In the genomic region with DNA sequence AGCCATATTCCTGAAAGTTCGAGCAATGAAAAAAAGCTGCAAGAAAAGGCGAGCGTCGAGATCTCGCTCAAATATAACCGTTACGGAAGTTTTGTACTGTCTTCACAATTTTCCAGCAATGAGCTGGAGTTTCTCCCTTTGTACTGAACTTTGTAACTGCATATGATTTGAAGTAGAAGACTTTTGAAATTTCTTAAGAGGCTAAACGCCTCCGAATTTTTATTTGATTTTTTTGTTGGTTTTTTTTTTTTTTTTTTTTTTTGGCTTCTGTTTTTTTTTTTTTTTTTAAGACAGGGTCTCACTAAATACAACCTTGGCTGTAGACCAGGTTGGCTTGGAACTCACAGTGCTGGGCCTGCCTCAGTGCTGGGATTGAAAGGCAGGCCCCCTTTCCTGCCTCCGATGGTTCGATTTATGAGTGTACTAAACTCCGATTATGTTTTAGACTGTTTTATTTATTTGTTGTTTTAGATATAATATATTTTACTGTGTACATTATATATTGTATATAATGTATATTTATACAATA, we compare ENCODE assay signal across 8 mouse cellular contexts. TPM values are rescaled to one million over a fixed set of nuclear protein-coding genes. Genes with fewer than 3 reads are reported as not detected.
DNase-seq lines count a peak whose midpoint lies in the region; ATAC-seq and TF ChIP-seq lines count a peak whose summit lies in the region.

No protein-coding gene starts in this region.

- H3K27ac ChIP-seq in layer of hippocampus, adult 2 months: peak overlapping the region; percentile 96
- H3K27ac ChIP-seq in embryonic facial prominence, embryonic 10.5 days (replicated peaks): peak overlapping the region; percentile 95
- peak overlapping the region; percentile 83; the same call in 1 of the 2 replicates for H3K27ac ChIP-seq in hindbrain, postnatal 0 days
- H3K27ac ChIP-seq in midbrain, postnatal 0 days (ENCODE audit: low read depth, low read length): no peak overlapping the region

- peaks cover 14% of the 10 kb centered on the region for H3K4me1 ChIP-seq in embryonic facial prominence, embryonic 10.5 days
- peaks cover 10% of the 10 kb centered on the region for H3K4me1 ChIP-seq in hindbrain, postnatal 0 days (ENCODE audit: insufficient read depth, low read length)
- peaks cover 11% of the 10 kb centered on the region for H3K4me1 ChIP-seq in midbrain, postnatal 0 days (ENCODE audit: insufficient read depth, low read length)

- H3K4me3 ChIP-seq in layer of hippocampus, adult 2 months: peak overlapping the region; percentile 97
- peak overlapping the region; percentile 91 for H3K4me3 ChIP-seq in embryonic facial prominence, embryonic 10.5 days
- peak overlapping the region; percentile 98 for H3K4me3 ChIP-seq in hindbrain, postnatal 0 days (ENCODE audit: low read length)
- H3K4me3 ChIP-seq in midbrain, postnatal 0 days (ENCODE audit: low read depth, low read length): peak overlapping the region; percentile 80

- 32% methylated on average over 12 of the region's 12 CpGs for WGBS in embryonic facial prominence, embryonic 10.5 days
- 23% methylated on average over 12 of the region's 12 CpGs for WGBS in hindbrain, postnatal 0 days
- 29% methylated on average over 12 of the region's 12 CpGs for WGBS in midbrain, postnatal 0 days

- H3K9me3 ChIP-seq in embryonic facial prominence, embryonic 10.5 days: no peaks in the 10 kb centered on the region
- H3K9me3 ChIP-seq in hindbrain, postnatal 0 days (ENCODE audit: low read length): no peaks in the 10 kb centered on the region
- H3K9me3 ChIP-seq in midbrain, postnatal 0 days (ENCODE audit: low read length): no peaks in the 10 kb centered on the region

- no peak for TF ChIP-seq CTCF in layer of hippocampus, adult 2 months (conservative IDR thresholded peaks at IDR 0.05)
- no peak for TF ChIP-seq CTCF in hindbrain, postnatal 0 days (IDR thresholded peaks at IDR 0.05; ENCODE audit: low read depth)
- no peak for TF ChIP-seq CTCF in midbrain, postnatal 0 days (IDR thresholded peaks at IDR 0.05)

- no peak for DNase-seq in layer of hippocampus, adult 2 months (ENCODE audit: low spot score in 2 of 2)
- DNase-seq in layer of hippocampus, adult 11-12 months (ENCODE audit: low spot score): no peak
- DNase-seq in embryonic facial prominence, embryonic 10.5 days (ENCODE audit: low spot score): no peak
- DNase-seq in hindbrain, postnatal 0 days (ENCODE audit: low spot score): no peak
- peak; percentile 14 for DNase-seq in midbrain, postnatal 0 days (ENCODE audit: low spot score)
- no peak for DNase-seq in layer of hippocampus, postnatal 10 days (ENCODE audit: low spot score in 2 of 2)

- peak overlapping the region; percentile 75 for H3K4me2 ChIP-seq in hindbrain, postnatal 0 days (ENCODE audit: low read depth, low read length)
- peak overlapping the region; percentile 79 for H3K4me2 ChIP-seq in midbrain, postnatal 0 days (ENCODE audit: low read depth, low read length, poor library complexity, severe bottlenecking)

- peaks cover 23% of the 10 kb centered on the region for H3K36me3 ChIP-seq in embryonic facial prominence, embryonic 10.5 days (replicated peaks)
- peaks cover 20% of the 10 kb centered on the region; the same call in 1 of the 2 replicates for H3K36me3 ChIP-seq in hindbrain, postnatal 0 days (ENCODE audit: insufficient read depth, low read length)
- H3K36me3 ChIP-seq in midbrain, postnatal 0 days (ENCODE audit: insufficient read depth, low read length): peaks cover 15% of the 10 kb centered on the region

- H3K27me3 ChIP-seq in embryonic facial prominence, embryonic 10.5 days (replicated peaks; ENCODE audit: low read depth, poor library complexity, severe bottlenecking): no peaks in the 10 kb centered on the region
- no peaks in the 10 kb centered on the region for H3K27me3 ChIP-seq in hindbrain, postnatal 0 days (ENCODE audit: insufficient read depth, low read length)
- H3K27me3 ChIP-seq in midbrain, postnatal 0 days (ENCODE audit: insufficient read depth, low read length): no peaks in the 10 kb centered on the region

- peak overlapping the region; percentile 96 for H3K9ac ChIP-seq in hindbrain, postnatal 0 days (replicated peaks; ENCODE audit: low read length)
- no peak overlapping the region for H3K9ac ChIP-seq in midbrain, postnatal 0 days (replicated peaks; ENCODE audit: low read length, poor library complexity, severe bottlenecking)

- no peak for ATAC-seq in hindbrain, postnatal 0 days
- no peak for ATAC-seq in midbrain, postnatal 0 days (ENCODE audit: low FRiP score)
- ATAC-seq in granulocyte monocyte progenitor cell, adult 5-6 weeks (replicated peaks; ENCODE audit: poor library complexity, severe bottlenecking): no peak
- ATAC-seq in megakaryocyte-erythroid progenitor cell, adult 5-6 weeks (replicated peaks; ENCODE audit: low FRiP score, low TSS enrichment, poor library complexity, severe bottlenecking): no peak

RNA-seq across cellular contexts. Expression of a gene that starts 0.4 kb away (rescaled TPM):
- 10 to 100 TPM; 64.1 to 70.1 TPM for total RNA-seq in layer of hippocampus, adult 2 months (2021)
- polyA plus RNA-seq in embryonic facial prominence, embryonic 10.5 days (2016; fragmentation: Nextera tagmentation; extraction: Ambion mirVana): 45.3 and 51.9 TPM in 2 replicates
- 65.8 and 76.3 TPM in 2 replicates for total RNA-seq in hindbrain, postnatal 0 days (2014; rRNA removed)
- polyA plus RNA-seq in hindbrain, postnatal 0 days (2015; fragmentation: Nextera tagmentation; extraction: Ambion mirVana): 27.1 and 28.3 TPM in 2 replicates
- total RNA-seq in midbrain, postnatal 0 days (2014; rRNA removed): 64.4 and 66.0 TPM in 2 replicates
- 26.0 and 27.1 TPM in 2 replicates for polyA plus RNA-seq in midbrain, postnatal 0 days (2015; fragmentation: Nextera tagmentation; extraction: Ambion mirVana)
- total RNA-seq in granulocyte monocyte progenitor cell, adult 5-6 weeks (2014; fragmentation: Nextera tagmentation): 49.2 and 54.6 TPM in 2 replicates
- 34.1 and 36.6 TPM in 2 replicates for total RNA-seq in granulocyte monocyte progenitor cell, adult 5-6 weeks (2017)
- total RNA-seq in megakaryocyte-erythroid progenitor cell, adult 5-6 weeks (2014; fragmentation: Nextera tagmentation): 59.3 and 65.2 TPM in 2 replicates
- total RNA-seq in megakaryocyte-erythroid progenitor cell, adult 5-6 weeks (2017): 32.5 and 41.1 TPM in 2 replicates
- 10 to 100 TPM; 71.2 to 71.4 TPM for total RNA-seq in layer of hippocampus, postnatal 10 days (2021)

RNA-seq across cellular contexts. Expression of a gene that starts 4.5 kb away (rescaled TPM):
- under 1 TPM in 1 of 2 experiments, not detected in 1; 0.20 TPM for total RNA-seq in layer of hippocampus, adult 2 months (2021)
- polyA plus RNA-seq in embryonic facial prominence, embryonic 10.5 days (2016; fragmentation: Nextera tagmentation; extraction: Ambion mirVana): 0.69 and 1.5 TPM in 2 replicates
- not detected in 2 replicates for total RNA-seq in hindbrain, postnatal 0 days (2014; rRNA removed)
- polyA plus RNA-seq in hindbrain, postnatal 0 days (2015; fragmentation: Nextera tagmentation; extraction: Ambion mirVana): not detected in 2 replicates
- 0.11 TPM in 1 of 2 replicates, not detected in the other for total RNA-seq in midbrain, postnatal 0 days (2014; rRNA removed)
- polyA plus RNA-seq in midbrain, postnatal 0 days (2015; fragmentation: Nextera tagmentation; extraction: Ambion mirVana): not detected in 2 replicates
- total RNA-seq in granulocyte monocyte progenitor cell, adult 5-6 weeks (2014; fragmentation: Nextera tagmentation): not detected in 2 replicates
- not detected in 2 replicates for total RNA-seq in granulocyte monocyte progenitor cell, adult 5-6 weeks (2017)
- total RNA-seq in megakaryocyte-erythroid progenitor cell, adult 5-6 weeks (2014; fragmentation: Nextera tagmentation): not detected in 2 replicates
- not detected in 2 replicates for total RNA-seq in megakaryocyte-erythroid progenitor cell, adult 5-6 weeks (2017)
- total RNA-seq in layer of hippocampus, postnatal 10 days (2021): 10 to 100 TPM in 1 of 2 experiments, not detected in 1; 12.5 TPM

RNA-seq across cellular contexts. Expression of a gene that starts 15.4 kb away (rescaled TPM):
- total RNA-seq in layer of hippocampus, adult 2 months (2021): under 1 TPM in 1 of 2 experiments, not detected in 1; 0.44 TPM
- 0.44 and 0.67 TPM in 2 replicates for polyA plus RNA-seq in embryonic facial prominence, embryonic 10.5 days (2016; fragmentation: Nextera tagmentation; extraction: Ambion mirVana)
- total RNA-seq in hindbrain, postnatal 0 days (2014; rRNA removed): not detected in 2 replicates
- polyA plus RNA-seq in hindbrain, postnatal 0 days (2015; fragmentation: Nextera tagmentation; extraction: Ambion mirVana): 0.23 TPM in 1 of 2 replicates, not detected in the other
- total RNA-seq in midbrain, postnatal 0 days (2014; rRNA removed): not detected in 2 replicates
- 0.37 TPM in 1 of 2 replicates, not detected in the other for polyA plus RNA-seq in midbrain, postnatal 0 days (2015; fragmentation: Nextera tagmentation; extraction: Ambion mirVana)
- total RNA-seq in granulocyte monocyte progenitor cell, adult 5-6 weeks (2014; fragmentation: Nextera tagmentation): not detected in 2 replicates
- not detected in 2 replicates for total RNA-seq in granulocyte monocyte progenitor cell, adult 5-6 weeks (2017)
- 0.37 TPM in 1 of 2 replicates, not detected in the other for total RNA-seq in megakaryocyte-erythroid progenitor cell, adult 5-6 weeks (2014; fragmentation: Nextera tagmentation)
- total RNA-seq in megakaryocyte-erythroid progenitor cell, adult 5-6 weeks (2017): 0.38 TPM in 1 of 2 replicates, not detected in the other
- total RNA-seq in layer of hippocampus, postnatal 10 days (2021): under 1 TPM; 0.20 to 0.41 TPM

RNA-seq across cellular contexts. Expression of a gene that starts 19.9 kb away (rescaled TPM):
- 10 to 100 TPM; 17.7 to 19.0 TPM for total RNA-seq in layer of hippocampus, adult 2 months (2021)
- polyA plus RNA-seq in embryonic facial prominence, embryonic 10.5 days (2016; fragmentation: Nextera tagmentation; extraction: Ambion mirVana): 8.5 and 12.8 TPM in 2 replicates
- total RNA-seq in hindbrain, postnatal 0 days (2014; rRNA removed): 11.7 and 11.9 TPM in 2 replicates
- polyA plus RNA-seq in hindbrain, postnatal 0 days (2015; fragmentation: Nextera tagmentation; extraction: Ambion mirVana): 13.3 and 13.6 TPM in 2 replicates
- 7.9 and 9.7 TPM in 2 replicates for total RNA-seq in midbrain, postnatal 0 days (2014; rRNA removed)
- polyA plus RNA-seq in midbrain, postnatal 0 days (2015; fragmentation: Nextera tagmentation; extraction: Ambion mirVana): 11.4 and 11.5 TPM in 2 replicates
- 7.9 and 8.6 TPM in 2 replicates for total RNA-seq in granulocyte monocyte progenitor cell, adult 5-6 weeks (2014; fragmentation: Nextera tagmentation)
- 12.8 and 19.5 TPM in 2 replicates for total RNA-seq in granulocyte monocyte progenitor cell, adult 5-6 weeks (2017)
- 8.0 and 20.5 TPM in 2 replicates for total RNA-seq in megakaryocyte-erythroid progenitor cell, adult 5-6 weeks (2014; fragmentation: Nextera tagmentation)
- 14.0 and 27.9 TPM in 2 replicates for total RNA-seq in megakaryocyte-erythroid progenitor cell, adult 5-6 weeks (2017)
- total RNA-seq in layer of hippocampus, postnatal 10 days (2021): 10 to 100 TPM; 10.4 to 10.5 TPM

RNA-seq across cellular contexts. Expression of a gene that starts 20.0 kb away (rescaled TPM):
- total RNA-seq in layer of hippocampus, adult 2 months (2021): 10 to 100 TPM; 20.0 to 32.3 TPM
- polyA plus RNA-seq in embryonic facial prominence, embryonic 10.5 days (2016; fragmentation: Nextera tagmentation; extraction: Ambion mirVana): 49.6 and 50.7 TPM in 2 replicates
- 10.4 and 15.4 TPM in 2 replicates for total RNA-seq in hindbrain, postnatal 0 days (2014; rRNA removed)
- polyA plus RNA-seq in hindbrain, postnatal 0 days (2015; fragmentation: Nextera tagmentation; extraction: Ambion mirVana): 17.3 and 18.7 TPM in 2 replicates
- total RNA-seq in midbrain, postnatal 0 days (2014; rRNA removed): 14.8 and 18.2 TPM in 2 replicates
- polyA plus RNA-seq in midbrain, postnatal 0 days (2015; fragmentation: Nextera tagmentation; extraction: Ambion mirVana): 17.0 and 19.8 TPM in 2 replicates
- 35.6 and 43.0 TPM in 2 replicates for total RNA-seq in granulocyte monocyte progenitor cell, adult 5-6 weeks (2014; fragmentation: Nextera tagmentation)
- total RNA-seq in granulocyte monocyte progenitor cell, adult 5-6 weeks (2017): 39.4 and 57.7 TPM in 2 replicates
- total RNA-seq in megakaryocyte-erythroid progenitor cell, adult 5-6 weeks (2014; fragmentation: Nextera tagmentation): 36.1 and 67.6 TPM in 2 replicates
- total RNA-seq in megakaryocyte-erythroid progenitor cell, adult 5-6 weeks (2017): 70.0 and 99.8 TPM in 2 replicates
- 10 to 100 TPM; 26.5 to 27.8 TPM for total RNA-seq in layer of hippocampus, postnatal 10 days (2021)
